ENCODE assay signal across 8 mouse cellular contexts in genomic region chr5:130222146-130223004, GRCm38 (mm10). TPM values are rescaled to one million over a fixed set of nuclear protein-coding genes. Genes with fewer than 3 reads are reported as not detected.
DNase-seq lines count a peak whose midpoint lies in the region; ATAC-seq and TF ChIP-seq lines count a peak whose summit lies in the region.

No protein-coding gene starts in this region.

- peaks cover 3% of the 10 kb centered on the region; the same call in 1 of the 2 replicates for H3K79me2 ChIP-seq in heart, adult 2 months (replicated peaks; ENCODE audit: control insufficient read depth, insufficient read depth, low read length)

- ATAC-seq in embryonic facial prominence, embryonic 13.5 days (ENCODE audit: insufficient number of reproducible peaks, insufficient read depth, low FRiP score, low TSS enrichment, low read depth): peak; percentile 75
- peak; percentile 77; the same call in 1 of the 2 replicates for ATAC-seq in limb, embryonic 12.5 days (ENCODE audit: insufficient number of reproducible peaks, insufficient read depth, low FRiP score, low TSS enrichment, low read depth)
- peak; percentile 92 for ATAC-seq in midbrain, embryonic 14.5 days (ENCODE audit: low FRiP score, low TSS enrichment)

- intact Hi-C loops in heart, adult 2 months (cut with DNase I): loop anchor here (2.0 kb wide), 1 partner anchor 32 kb away; the partner anchor contains the start of genes Sbds and Tyw1

- 0 out of 2 replicates have a peak, but pooled peaks cover 7% of the 10 kb centered on the region for H3K9me3 ChIP-seq in embryonic facial prominence, embryonic 13.5 days
- H3K9me3 ChIP-seq in limb, embryonic 12.5 days: peaks cover 7% of the 10 kb centered on the region; the same call in 1 of the 2 replicates
- H3K9me3 ChIP-seq in midbrain, embryonic 14.5 days (ENCODE audit: control insufficient read depth, low read length): no peaks in the 10 kb centered on the region

- H3K4me3 ChIP-seq in embryonic facial prominence, embryonic 13.5 days: peak overlapping the region; percentile 100
- peak overlapping the region; percentile 88 for H3K4me3 ChIP-seq in heart, adult 2 months
- peak overlapping the region; percentile 98 for H3K4me3 ChIP-seq in kidney, adult 2 months (ENCODE audit: insufficient read depth, low read depth, low read length)
- H3K4me3 ChIP-seq in limb, embryonic 12.5 days (replicated peaks): peak overlapping the region; percentile 100
- peak overlapping the region; percentile 99 for H3K4me3 ChIP-seq in midbrain, embryonic 14.5 days (replicated peaks; ENCODE audit: low read depth, low read length)

- H3K36me3 ChIP-seq in embryonic facial prominence, embryonic 13.5 days: 0 out of 2 replicates have a peak, but pooled peaks cover 4% of the 10 kb centered on the region
- H3K36me3 ChIP-seq in heart, adult 2 months (ENCODE audit: control insufficient read depth, insufficient read depth, low read length): peaks cover 3% of the 10 kb centered on the region
- no peaks in the 10 kb centered on the region for H3K36me3 ChIP-seq in kidney, adult 2 months (ENCODE audit: control insufficient read depth, insufficient read depth, low read length)
- H3K36me3 ChIP-seq in limb, embryonic 12.5 days: 0 out of 2 replicates have a peak, but pooled peaks cover 2% of the 10 kb centered on the region
- H3K36me3 ChIP-seq in midbrain, embryonic 14.5 days (ENCODE audit: control insufficient read depth, insufficient read depth, low read length): no peaks in the 10 kb centered on the region

- H3K4me1 ChIP-seq in embryonic facial prominence, embryonic 13.5 days: peaks cover 30% of the 10 kb centered on the region
- H3K4me1 ChIP-seq in heart, adult 2 months (ENCODE audit: control insufficient read depth, insufficient read depth, low read length): peaks cover 16% of the 10 kb centered on the region
- peaks cover 18% of the 10 kb centered on the region for H3K4me1 ChIP-seq in kidney, adult 2 months (ENCODE audit: control insufficient read depth, insufficient read depth, low read length)
- H3K4me1 ChIP-seq in limb, embryonic 12.5 days (replicated peaks): peaks cover 15% of the 10 kb centered on the region
- peaks cover 11% of the 10 kb centered on the region; the same call in 1 of the 2 replicates for H3K4me1 ChIP-seq in midbrain, embryonic 14.5 days (ENCODE audit: control insufficient read depth, insufficient read depth, low read length)

- H3K27ac ChIP-seq in embryonic facial prominence, embryonic 13.5 days: peak overlapping the region; percentile 87
- H3K27ac ChIP-seq in heart, adult 2 months: peak overlapping the region; percentile 93
- H3K27ac ChIP-seq in kidney, adult 2 months (ENCODE audit: insufficient read depth, low read depth, low read length): peak overlapping the region; percentile 94
- H3K27ac ChIP-seq in limb, embryonic 12.5 days: peak overlapping the region; percentile 87
- H3K27ac ChIP-seq in midbrain, embryonic 14.5 days (replicated peaks; ENCODE audit: low read depth, low read length): peak overlapping the region; percentile 78

- TF ChIP-seq POLR2A in heart, adult 2 months (IDR thresholded peaks at IDR 0.05; ENCODE audit: insufficient read depth, low read depth, low read length): peak; percentile 72
- TF ChIP-seq POLR2A in kidney, adult 2 months (IDR thresholded peaks at IDR 0.05; ENCODE audit: low read depth, low read length): peak; percentile 52

- H3K27me3 ChIP-seq in embryonic facial prominence, embryonic 13.5 days: no peaks in the 10 kb centered on the region
- H3K27me3 ChIP-seq in heart, adult 2 months (ENCODE audit: control insufficient read depth, insufficient read depth, low read length): no peaks in the 10 kb centered on the region
- H3K27me3 ChIP-seq in kidney, adult 2 months (replicated peaks; ENCODE audit: control insufficient read depth, insufficient read depth, low read length): no peaks in the 10 kb centered on the region
- H3K27me3 ChIP-seq in limb, embryonic 12.5 days: no peaks in the 10 kb centered on the region
- no peaks in the 10 kb centered on the region for H3K27me3 ChIP-seq in midbrain, embryonic 14.5 days (ENCODE audit: control insufficient read depth, insufficient read depth, low read length)

- peak overlapping the region; percentile 97 for H3K9ac ChIP-seq in embryonic facial prominence, embryonic 13.5 days
- H3K9ac ChIP-seq in heart, adult 2 months (ENCODE audit: low read depth, low read length): peak overlapping the region; percentile 87
- H3K9ac ChIP-seq in limb, embryonic 12.5 days (replicated peaks): peak overlapping the region; percentile 94
- peak overlapping the region; percentile 94 for H3K9ac ChIP-seq in midbrain, embryonic 14.5 days (replicated peaks; ENCODE audit: low read length)

- TF ChIP-seq EP300 in heart, adult 2 months (IDR thresholded peaks at IDR 0.05; ENCODE audit: insufficient read depth, low read depth, low read length): no peak

- peak; percentile 87 for DNase-seq in 416B (ENCODE audit: low read depth)
- DNase-seq in adrenal gland, postnatal 4 days (ENCODE audit: low spot score in 2 of 2): peak; percentile 92 to 95
- peak; percentile 95 to 100 for DNase-seq in heart, adult 2 months
- peak; percentile 96 for DNase-seq in kidney, adult 2 months
- DNase-seq in midbrain, embryonic 14.5 days: peak; percentile 95
- peak; percentile 94 for DNase-seq in spleen, adult 12 weeks (ENCODE audit: low spot score)

- peak overlapping the region; percentile 74 for H3K4me2 ChIP-seq in embryonic facial prominence, embryonic 13.5 days
- H3K4me2 ChIP-seq in limb, embryonic 12.5 days: peak overlapping the region; percentile 69
- peak overlapping the region; percentile 73 for H3K4me2 ChIP-seq in midbrain, embryonic 14.5 days (ENCODE audit: low read length)

- TF ChIP-seq CTCF in heart, adult 2 months (IDR thresholded peaks at IDR 0.05): peak; percentile 54
- TF ChIP-seq CTCF in kidney, adult 2 months (conservative IDR thresholded peaks at IDR 0.05; ENCODE audit: insufficient read depth, insufficient read length, low read depth, low read length): peak; percentile 71

- WGBS in embryonic facial prominence, embryonic 13.5 days: under 1% methylated on average over 88 of the region's 88 CpGs
- WGBS in heart, adult 2 months: under 1% methylated on average over 85 of the region's 88 CpGs
- 1% methylated on average over 88 of the region's 88 CpGs for WGBS in kidney, adult 2 months
- WGBS in limb, embryonic 12.5 days: under 1% methylated on average over 88 of the region's 88 CpGs
- WGBS in midbrain, embryonic 14.5 days: under 1% methylated on average over 88 of the region's 88 CpGs

RNA-seq across cellular contexts. Expression of gene Tmem248, which starts 5.5 kb away (rescaled TPM):
- total RNA-seq in adrenal gland, postnatal 4 days (2021): 10 to 100 TPM; 56.0 to 61.9 TPM
- polyA plus RNA-seq in embryonic facial prominence, embryonic 13.5 days (2015; fragmentation: Nextera tagmentation; extraction: Ambion mirVana): 31.8 and 33.3 TPM in 2 replicates
- 10 to 100 TPM; 35.7 to 46.1 TPM for total RNA-seq in heart, adult 2 months (2021)
- polyA plus RNA-seq in heart, adult 2 months (2012; rRNA removed): 20.8 and 26.1 TPM in 2 replicates
- polyA plus RNA-seq in kidney, adult 2 months (2012; rRNA removed): 29.2 and 30.9 TPM in 2 replicates
- 36.4 and 37.2 TPM in 2 replicates for polyA plus RNA-seq in limb, embryonic 12.5 days (2016; fragmentation: Nextera tagmentation; extraction: Ambion mirVana)
- 29.5 and 33.2 TPM in 2 replicates for polyA plus RNA-seq in midbrain, embryonic 14.5 days (2014; fragmentation: Nextera tagmentation; extraction: Ambion mirVana)

RNA-seq across cellular contexts. Expression of gene Sbds, which starts 33.0 kb away (rescaled TPM):
- 10 to 100 TPM; 74.2 to 77.0 TPM for total RNA-seq in adrenal gland, postnatal 4 days (2021)
- polyA plus RNA-seq in embryonic facial prominence, embryonic 13.5 days (2015; fragmentation: Nextera tagmentation; extraction: Ambion mirVana): 66.5 and 68.9 TPM in 2 replicates
- total RNA-seq in heart, adult 2 months (2021): 10 to 100 TPM; 45.8 to 48.7 TPM
- polyA plus RNA-seq in heart, adult 2 months (2012; rRNA removed): 22.0 and 25.4 TPM in 2 replicates
- 33.7 and 40.7 TPM in 2 replicates for polyA plus RNA-seq in kidney, adult 2 months (2012; rRNA removed)
- polyA plus RNA-seq in limb, embryonic 12.5 days (2016; fragmentation: Nextera tagmentation; extraction: Ambion mirVana): 63.4 and 64.8 TPM in 2 replicates
- polyA plus RNA-seq in midbrain, embryonic 14.5 days (2014; fragmentation: Nextera tagmentation; extraction: Ambion mirVana): 44.1 and 56.8 TPM in 2 replicates

RNA-seq across cellular contexts. Expression of gene Tyw1, which starts 33.0 kb away (rescaled TPM):
- 10 to 100 TPM; 25.3 to 25.7 TPM for total RNA-seq in adrenal gland, postnatal 4 days (2021)
- 26.6 and 27.1 TPM in 2 replicates for polyA plus RNA-seq in embryonic facial prominence, embryonic 13.5 days (2015; fragmentation: Nextera tagmentation; extraction: Ambion mirVana)
- total RNA-seq in heart, adult 2 months (2021): 1 to 10 TPM; 7.0 to 9.8 TPM
- 5.1 and 5.7 TPM in 2 replicates for polyA plus RNA-seq in heart, adult 2 months (2012; rRNA removed)
- polyA plus RNA-seq in kidney, adult 2 months (2012; rRNA removed): 12.1 and 12.7 TPM in 2 replicates
- polyA plus RNA-seq in limb, embryonic 12.5 days (2016; fragmentation: Nextera tagmentation; extraction: Ambion mirVana): 28.4 and 31.5 TPM in 2 replicates
- 18.5 and 26.4 TPM in 2 replicates for polyA plus RNA-seq in midbrain, embryonic 14.5 days (2014; fragmentation: Nextera tagmentation; extraction: Ambion mirVana)

RNA-seq across cellular contexts. Expression of gene Rabgef1, which starts 50.8 kb away (rescaled TPM):
- 10 to 100 TPM; 36.5 to 43.2 TPM for total RNA-seq in adrenal gland, postnatal 4 days (2021)
- polyA plus RNA-seq in embryonic facial prominence, embryonic 13.5 days (2015; fragmentation: Nextera tagmentation; extraction: Ambion mirVana): 25.8 and 28.0 TPM in 2 replicates
- total RNA-seq in heart, adult 2 months (2021): 10 to 100 TPM; 19.6 to 25.5 TPM
- 15.2 and 15.6 TPM in 2 replicates for polyA plus RNA-seq in heart, adult 2 months (2012; rRNA removed)
- polyA plus RNA-seq in kidney, adult 2 months (2012; rRNA removed): 18.4 and 20.9 TPM in 2 replicates
- polyA plus RNA-seq in limb, embryonic 12.5 days (2016; fragmentation: Nextera tagmentation; extraction: Ambion mirVana): 26.8 and 26.9 TPM in 2 replicates
- 38.9 and 40.3 TPM in 2 replicates for polyA plus RNA-seq in midbrain, embryonic 14.5 days (2014; fragmentation: Nextera tagmentation; extraction: Ambion mirVana)

Comparison
In these comparisons a context has a peak if more than half of its experiments do, and no peak if none do; other contexts are left out.
1. Peak in every context shown above with its lines: DNase-seq, ATAC-seq, H3K4me3 ChIP-seq and H3K27ac ChIP-seq.